Mouse (Mus musculus): ENCODE results near the gene Mfap5.
"Not testable (repeated sequence)": the region's sequence is repeated elsewhere in the genome, so short reads cannot be mapped to it uniquely, and the experiment has no call there.

The Mfap5 gene

GRCm38 (mm10) chr6:122565070-122565784, 59.6 kb downstream of the Mfap5 start:
- DNase-seq, result no peak

GRCm38 (mm10) chr6:122569113-122569512, 63.5 kb downstream of the Mfap5 start:
- DNase-seq, result no peak

GRCm38 (mm10) chr6:122569762-122570161, 64.1 kb downstream of the Mfap5 start:
- DNase-seq, result no peak

GRCm38 (mm10) chr6:122570695-122571616, 65.3 kb downstream of the Mfap5 start:
- no peak for DNase-seq

- no peak for DNase-seq
Observed at GRCm38 (mm10) chr6:122571617-122571959, 65.9 kb downstream of the Mfap5 start.

GRCm38 (mm10) chr6:122575037-122575436, 69.4 kb downstream of the Mfap5 start:
- not testable (repeated sequence) for DNase-seq

GRCm38 (mm10) chr6:122577030-122577429, 71.4 kb downstream of the Mfap5 start:
- DNase-seq, result no peak

Data from right cerebral cortex, adult 18-20 months (tissue).